Mouse (Mus musculus) testis, adult 2 months (tissue): Measurements from ENCODE around the gene Atf4.

Experiments used
- CTCF ChIP-seq: fragments of 200-500 bp; IDR thresholded peaks from 2 replicates; pipeline ENCODE4 v1.5.1; 2012; ENCODE audit warnings: low read depth, mild to moderate bottlenecking, inconsistent platforms, low read length, moderate library complexity; ENCODE audit not compliant: control insufficient read depth, insufficient read depth, insufficient replicate concordance
- POLR2A ChIP-seq: fragments of 200-500 bp; IDR thresholded peaks from 2 replicates; pipeline ENCODE4 v1.6.1; 2012; ENCODE audit warnings: low read depth, mild to moderate bottlenecking, inconsistent platforms, low read length, moderate library complexity; ENCODE audit not compliant: control insufficient read depth

GRCm38 (mm10) chr15:80206057-80206565 lies 48.9 kb upstream of the Atf4 start:
- TF ChIP-seq POLR2A (no peak), CTCF (no peak)
